Mouse (Mus musculus): ENCODE measurements at regions not wholly inside any gene's neighbourhood (a gene's known extent, or its start where the extent isn't known, plus 50 kb on each side); places are given as distances from the start of the nearest gene placed in this dataset.

DNA sequence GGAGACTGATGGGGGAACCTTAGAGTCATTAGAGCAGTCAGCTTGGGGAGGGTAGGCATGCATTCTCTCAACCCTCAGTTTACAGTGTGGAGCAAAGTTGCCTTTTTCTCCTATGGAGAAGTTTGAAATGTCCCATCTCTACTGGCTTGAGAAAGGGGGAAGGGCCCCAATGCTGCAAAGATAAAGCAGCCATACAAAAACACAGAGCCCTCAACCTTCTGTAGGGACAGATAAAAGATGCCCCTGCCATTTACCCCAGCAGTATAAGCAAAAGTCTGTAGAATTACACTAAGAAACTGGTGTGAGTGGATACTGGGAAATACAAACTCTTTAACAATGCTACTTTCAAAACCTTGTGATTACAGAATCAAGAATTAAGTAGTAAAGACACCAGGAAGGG is 71.9 kb upstream of the Tmem215 start:
- no peak for DNase-seq (ENCODE audit: low read depth)

DNA sequence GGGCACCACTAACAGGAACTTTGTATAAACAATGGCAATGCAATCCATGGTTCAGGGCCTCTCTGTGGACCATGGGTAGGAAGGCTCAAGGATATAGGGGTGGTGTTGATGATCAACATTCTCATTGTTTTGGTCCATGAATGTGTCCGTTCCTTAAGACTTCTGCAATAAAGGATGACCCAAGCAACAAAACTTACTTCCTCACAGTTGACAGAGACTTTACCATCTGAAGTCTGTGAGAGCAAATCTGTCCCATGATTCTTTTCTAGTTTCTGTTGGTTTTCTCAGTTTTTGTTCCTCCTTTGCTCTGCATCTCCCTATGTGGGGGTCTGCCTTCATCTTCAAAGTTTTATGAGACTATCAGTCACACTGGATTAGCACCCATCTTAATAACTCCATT is 81.8 kb upstream of the Tmem215 start:
- no peak for DNase-seq (ENCODE audit: low read depth)

DNA sequence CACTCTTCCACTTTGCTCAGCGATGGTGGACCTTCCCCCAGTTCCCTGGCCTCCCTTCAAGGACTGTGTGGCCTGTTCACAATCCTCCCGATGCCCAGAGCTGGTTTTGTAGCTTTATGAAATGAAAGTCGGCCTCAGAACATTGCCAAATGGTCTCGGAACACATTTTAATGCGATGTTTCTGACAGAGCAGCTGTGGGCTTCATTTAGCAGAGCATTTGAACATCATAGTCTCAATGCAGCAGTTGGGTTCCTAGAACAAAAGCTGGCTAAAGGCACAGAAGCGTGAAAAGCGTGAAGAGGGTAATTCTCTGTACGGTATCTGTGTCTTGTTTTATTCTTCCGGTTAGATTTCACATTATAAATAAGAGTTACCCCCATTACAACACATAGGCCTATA is 86.7 kb upstream of the Tmem215 start:
- DNase-seq (ENCODE audit: low read depth), result peak; percentile 1

DNA sequence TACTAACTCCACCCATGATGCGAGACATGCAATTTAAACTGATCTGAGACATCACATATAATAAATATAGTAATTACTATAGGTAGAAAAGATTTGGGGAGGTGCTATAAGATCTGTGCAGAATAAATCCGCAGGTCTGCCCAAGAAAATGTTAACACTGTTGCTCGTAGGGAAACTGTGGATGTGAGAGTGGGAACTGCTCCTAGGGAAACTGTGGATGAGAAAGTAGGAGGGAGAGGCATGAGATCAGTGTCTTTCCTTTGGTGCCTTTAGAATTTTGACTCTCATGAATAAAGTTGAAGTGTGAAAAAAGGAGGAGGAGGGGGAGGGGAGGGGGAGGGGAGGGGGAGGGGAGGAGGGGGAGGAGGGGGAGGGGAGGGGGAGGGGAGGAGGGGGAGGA is 87.3 kb upstream of the Tmem215 start:
- no peak for DNase-seq (ENCODE audit: low read depth)

DNA sequence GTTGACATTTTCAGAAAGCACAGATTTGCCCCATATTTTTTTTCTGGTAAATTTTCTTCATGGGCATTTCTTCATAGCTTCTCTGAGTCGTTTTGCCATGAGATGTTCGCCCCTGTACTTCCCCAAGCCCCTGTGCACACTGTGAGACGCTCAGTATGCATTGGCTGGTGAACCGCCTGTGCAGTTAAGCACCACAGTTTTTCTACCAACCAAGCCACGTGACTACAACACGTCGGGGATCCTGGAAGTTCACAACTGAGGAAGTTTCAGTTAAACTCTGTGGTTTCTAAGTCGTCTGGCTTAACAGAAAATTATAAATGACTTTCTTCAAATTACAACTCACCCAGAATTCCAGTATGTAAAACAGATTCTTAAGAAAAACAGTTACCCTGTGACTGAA is 91.7 kb upstream of the Tmem215 start:
- no peak for DNase-seq (ENCODE audit: low read depth)

DNA sequence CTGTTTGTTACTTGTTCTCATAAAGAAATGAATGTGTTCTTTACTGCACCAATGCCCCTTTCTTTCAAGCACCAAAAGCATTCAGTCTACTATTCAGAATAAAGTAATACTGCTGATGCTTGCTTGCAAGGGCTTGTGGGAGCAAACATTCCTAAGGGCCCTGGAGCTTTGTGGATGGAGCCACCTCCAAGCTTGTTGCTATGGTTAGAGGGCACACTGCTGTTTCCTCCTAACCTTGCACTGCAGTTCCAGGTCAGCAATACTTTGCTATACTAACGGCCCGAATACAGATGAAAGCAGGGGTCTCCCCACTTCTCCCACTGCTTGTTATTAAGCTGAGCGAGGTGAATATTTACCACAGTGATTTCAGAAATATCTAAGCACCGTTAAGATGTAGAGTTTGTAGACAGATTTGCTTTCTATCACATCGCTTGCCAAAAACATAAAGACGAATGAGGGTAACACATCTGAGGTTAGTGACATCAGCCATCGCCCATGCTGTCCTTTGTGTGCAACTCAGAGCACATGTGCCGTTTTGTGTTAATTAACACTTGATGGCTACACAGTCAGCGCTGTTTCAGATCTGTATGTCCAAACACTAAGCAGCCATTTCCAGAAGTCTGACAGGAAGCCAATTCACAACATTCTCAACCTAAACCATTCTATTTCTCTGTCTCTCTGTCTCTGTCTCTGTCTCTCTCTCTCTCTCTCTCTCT is 96.4 kb upstream of the Ndufb6 start:
- no peak for DNase-seq (ENCODE audit: low read depth)

DNA sequence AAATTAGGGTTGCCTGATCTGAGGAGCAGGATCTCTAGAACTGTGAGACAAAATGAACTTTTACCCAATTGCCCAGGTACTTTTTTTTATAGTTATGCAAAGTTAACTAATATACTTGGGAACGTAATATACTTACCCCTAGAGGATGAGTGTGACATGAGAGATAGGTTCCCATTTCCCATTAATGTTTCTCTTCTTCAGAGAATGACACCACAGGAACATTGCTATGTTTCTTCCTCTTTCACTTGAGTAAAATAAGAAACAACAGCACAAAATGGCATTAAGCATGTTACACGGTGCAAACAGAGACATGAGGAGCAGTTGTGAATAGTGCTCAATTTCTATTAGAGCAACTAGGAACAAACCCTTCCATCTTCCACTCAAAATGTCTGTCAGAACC is 95.0 kb upstream of the Ndufb6 start:
- no peak for DNase-seq (ENCODE audit: low read depth)

DNA sequence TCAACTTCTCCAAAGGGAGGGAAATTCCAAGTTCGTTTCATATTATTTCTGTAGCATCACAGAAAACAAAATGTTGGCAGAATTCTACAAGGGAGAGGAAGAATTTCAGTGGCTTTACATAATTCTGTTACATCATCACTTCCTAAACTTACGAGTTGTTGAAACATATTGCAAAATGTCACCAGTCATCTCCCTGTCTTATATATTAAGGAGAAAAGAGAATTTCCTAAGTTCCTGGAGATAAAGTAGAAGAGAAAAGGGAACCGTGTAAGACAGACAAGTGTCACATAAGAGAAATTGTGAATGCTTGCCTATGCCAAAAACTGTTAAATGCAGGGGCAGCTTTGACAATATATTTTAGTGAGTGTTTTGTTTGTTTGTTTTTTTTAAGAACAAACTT is 85.1 kb upstream of the Ndufb6 start:
- no peak for DNase-seq (ENCODE audit: low read depth)

DNA sequence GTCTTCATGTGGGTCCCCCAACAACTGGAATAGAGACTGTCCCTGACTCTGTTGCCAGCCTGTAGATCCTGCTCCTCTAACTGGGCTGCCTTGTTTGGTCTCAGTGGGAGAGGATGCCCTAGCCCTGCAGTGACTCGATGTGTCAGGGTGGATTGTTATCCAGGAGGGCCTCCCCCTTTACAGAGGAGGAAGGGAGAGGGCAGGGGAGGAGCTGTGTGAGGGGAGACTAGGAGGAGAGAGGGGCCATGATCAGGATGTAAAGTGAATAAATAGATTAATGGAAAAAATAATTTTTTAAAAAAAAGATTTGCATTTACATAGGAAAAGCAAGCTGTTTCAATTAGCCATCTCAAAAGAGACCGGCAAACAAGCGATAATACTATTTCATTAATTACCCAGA is 80.1 kb upstream of the Ndufb6 start:
- no peak for DNase-seq (ENCODE audit: low read depth)

DNA sequence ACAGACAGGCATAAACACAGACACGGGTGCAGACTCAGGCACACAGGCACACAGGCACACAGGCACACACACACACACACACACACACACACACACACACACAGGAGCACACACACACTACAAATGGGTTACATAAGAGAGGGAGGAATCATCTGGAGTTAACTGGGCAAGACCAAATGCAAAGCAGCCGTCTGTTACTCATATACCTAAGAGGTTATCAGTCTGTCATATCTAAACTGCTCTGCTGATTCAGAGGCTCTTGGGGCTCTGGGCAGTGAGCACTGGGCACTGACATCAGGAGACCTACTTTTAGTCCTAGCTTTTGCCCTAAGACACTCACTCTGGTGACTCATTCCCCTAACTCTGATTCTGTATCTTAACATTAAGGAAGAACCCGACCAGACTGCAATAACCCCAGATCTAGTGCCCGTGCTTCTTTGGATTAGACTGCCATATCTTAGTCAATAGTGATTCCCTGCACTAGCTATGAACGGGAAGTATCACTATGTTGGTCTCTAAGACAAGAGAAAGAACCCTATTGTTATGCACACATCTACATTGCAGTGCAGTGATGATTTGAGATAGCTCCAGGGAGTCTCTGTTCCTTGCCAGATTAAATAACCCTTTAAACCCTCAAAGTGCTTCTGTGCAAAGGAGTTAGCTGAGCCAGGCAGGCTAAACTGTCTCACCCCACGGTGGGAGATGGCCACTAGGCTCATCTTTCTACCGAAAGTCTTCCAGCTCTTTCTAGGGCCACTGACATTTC is 78.0 kb upstream of the Ndufb6 start:
- DNase-seq (ENCODE audit: low read depth), result no peak

DNA sequence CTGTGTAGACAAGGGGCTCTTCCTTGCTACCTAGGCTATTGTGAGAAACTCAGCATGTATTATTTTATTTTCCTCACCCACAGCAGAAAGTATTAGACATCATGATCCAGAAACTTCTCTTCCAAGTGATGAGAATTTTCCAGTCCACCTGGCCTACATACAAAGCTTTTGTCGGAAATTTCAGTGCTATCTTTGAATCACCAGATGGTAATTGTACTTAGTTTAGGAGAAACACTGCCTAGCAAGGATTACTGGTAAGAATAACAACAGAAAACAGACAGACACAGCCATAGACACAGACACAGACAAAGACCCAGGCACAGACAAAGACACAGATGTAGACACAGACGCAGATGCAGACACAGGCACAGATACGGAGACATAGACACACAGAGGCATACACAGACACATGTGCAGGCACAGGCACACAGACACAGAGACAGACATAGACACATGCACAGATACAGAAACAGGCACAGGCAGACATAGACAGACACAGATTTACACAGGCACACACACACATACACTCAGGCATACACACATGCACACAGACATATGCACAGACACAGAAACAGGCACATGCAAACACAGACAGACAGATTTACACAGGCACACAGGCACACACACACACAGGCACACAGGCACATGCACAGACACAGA is 76.7 kb upstream of the Ndufb6 start:
- DNase-seq (ENCODE audit: low read depth), result no peak

DNA sequence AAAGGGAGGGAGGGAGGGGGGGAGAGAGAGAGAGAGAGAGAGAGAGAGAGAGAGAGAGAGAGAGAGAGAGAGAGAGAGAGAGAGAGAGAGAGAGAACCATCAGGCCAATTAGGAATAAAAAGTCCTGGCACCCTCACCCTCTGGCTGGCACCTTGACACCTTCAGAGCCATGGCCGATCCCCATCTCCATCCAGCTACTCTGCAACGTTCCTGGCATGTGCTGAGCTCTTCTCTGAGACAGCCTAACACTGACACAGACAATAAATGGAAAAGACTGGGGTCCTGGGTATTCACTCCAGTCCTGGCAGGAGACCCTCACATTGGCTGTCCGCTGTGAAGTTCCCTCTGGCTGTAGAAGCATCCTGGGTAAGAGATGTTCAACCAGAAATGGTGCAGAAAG is 75.2 kb upstream of the Ndufb6 start:
- DNase-seq (ENCODE audit: low read depth), result no peak

DNA sequence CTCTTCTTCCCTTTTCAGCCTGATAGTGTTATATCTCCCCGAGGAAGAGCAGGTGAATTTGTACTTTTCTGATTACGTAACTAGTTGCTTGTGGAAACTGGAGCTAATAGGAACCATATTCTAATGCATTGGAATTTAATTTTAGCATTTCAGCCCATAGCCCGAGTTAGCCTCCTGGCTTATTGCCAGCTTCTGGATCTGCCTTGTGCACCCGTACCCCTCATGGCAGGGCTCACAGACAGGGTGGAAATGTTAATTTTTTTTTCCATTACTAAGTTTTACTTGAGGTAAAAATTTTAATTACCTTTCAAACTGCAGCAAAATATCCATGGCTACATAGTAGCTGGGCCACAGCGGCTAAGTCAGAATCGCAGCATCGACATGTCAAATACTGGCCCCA is 72.4 kb upstream of the Ndufb6 start:
- no peak for DNase-seq (ENCODE audit: low read depth)

DNA sequence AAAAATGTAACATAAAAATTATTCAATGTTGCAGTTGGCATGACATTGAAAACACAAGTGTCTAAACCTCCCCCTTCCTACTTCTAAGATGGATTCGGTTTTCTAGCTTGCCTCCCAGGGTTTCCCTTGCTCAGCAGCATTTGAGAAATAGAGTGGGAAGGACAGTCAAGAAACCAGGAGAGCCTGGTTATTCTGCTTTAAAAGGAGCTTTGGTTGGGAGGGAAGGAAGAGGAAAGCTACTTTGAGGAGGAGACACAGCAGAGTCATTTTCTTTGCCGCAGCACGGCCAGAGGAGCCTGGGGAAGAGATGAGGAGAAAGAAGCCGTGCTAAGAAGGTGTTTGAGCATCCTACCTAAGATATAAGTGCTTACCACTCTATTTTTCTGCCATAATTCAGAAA is 71.9 kb upstream of the Ndufb6 start:
- no peak for DNase-seq (ENCODE audit: low read depth)

DNA sequence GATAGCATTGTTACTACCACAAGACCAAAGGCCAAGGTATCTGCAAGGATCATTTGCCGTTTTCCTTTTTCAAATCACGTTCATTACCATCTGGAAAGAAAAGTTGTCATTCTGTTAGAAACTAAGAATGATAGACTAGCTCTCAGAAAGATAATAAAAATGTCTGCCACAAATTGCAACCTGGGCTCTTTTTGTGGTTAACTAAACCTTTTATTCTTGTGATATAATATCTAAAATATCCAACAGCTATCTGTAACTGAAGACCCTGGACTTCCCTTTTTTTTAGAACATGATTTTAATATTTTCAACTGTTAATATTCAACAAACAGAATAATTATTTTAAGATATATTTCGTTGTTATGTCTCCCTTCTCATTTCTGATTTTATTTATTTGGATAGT is 66.6 kb upstream of the Ndufb6 start:
- no peak for DNase-seq (ENCODE audit: low read depth)

DNA sequence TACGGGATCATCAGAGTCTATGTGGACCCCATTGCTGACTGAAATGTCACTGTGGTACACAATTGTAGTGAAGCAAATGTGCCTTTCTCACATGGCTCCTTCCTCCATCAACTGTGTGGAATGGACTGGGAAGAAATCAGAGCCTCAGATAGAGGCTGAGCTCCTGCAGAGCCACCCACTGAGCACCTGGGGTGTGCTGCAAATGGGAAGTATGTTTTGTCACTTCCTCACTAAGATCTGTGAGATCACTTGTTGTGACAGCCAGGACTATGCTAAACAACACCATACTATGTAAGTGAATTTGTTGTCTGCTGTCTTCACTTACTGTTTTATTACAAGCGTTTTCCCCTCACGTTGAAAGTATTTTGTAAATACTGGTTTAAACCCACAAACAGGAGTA is 63.0 kb upstream of the Ndufb6 start:
- DNase-seq (ENCODE audit: low read depth), result no peak

DNA sequence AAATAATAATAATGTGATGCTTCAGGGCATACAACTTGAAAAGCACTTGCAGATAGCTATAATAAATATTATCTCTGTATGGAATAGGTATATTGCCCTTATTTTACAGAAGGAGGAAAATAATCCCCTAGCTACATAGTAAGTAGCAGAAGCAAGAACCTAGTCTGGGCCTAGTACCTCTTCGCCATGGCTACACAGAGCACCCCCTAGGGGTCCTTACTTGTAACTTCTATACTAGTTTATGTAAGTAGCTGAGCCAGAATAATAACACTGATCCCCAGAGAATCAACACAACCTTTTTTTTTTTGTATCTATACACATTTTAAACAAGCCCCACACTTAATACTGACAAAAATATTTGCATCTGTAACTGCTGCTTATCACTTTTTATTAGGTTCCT is 55.6 kb upstream of the Ndufb6 start:
- DNase-seq (ENCODE audit: low read depth), result no peak

DNA sequence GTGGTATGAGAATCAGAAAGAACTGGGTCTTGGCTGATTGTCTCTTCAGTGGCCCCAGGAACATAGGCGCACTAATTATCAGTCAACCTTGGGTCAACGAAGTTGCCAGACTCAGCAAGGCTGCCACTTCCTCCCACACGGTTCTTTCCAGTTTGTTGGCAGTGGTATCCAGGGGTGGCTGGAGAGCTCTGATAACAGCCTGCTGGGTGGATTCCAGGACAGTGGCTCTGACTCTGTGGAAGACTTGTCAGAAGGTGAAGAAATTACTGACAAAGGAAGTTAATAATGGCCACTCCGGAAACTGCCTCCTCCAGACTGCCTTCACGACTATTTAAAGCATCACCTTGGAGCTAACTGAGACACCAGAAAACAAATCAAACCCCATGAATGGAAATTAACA is 50.5 kb upstream of the Ndufb6 start:
- no peak for DNase-seq (ENCODE audit: low read depth)
